Mouse (Mus musculus): ENCODE data around the gene Mutyh. TPM values are rescaled to one million over a fixed set of nuclear protein-coding genes. Genes with fewer than 3 reads are reported as not detected.

Mutyh gene
- total and polyA plus RNA-seq, 3 experiments: 0.81 to 2.5 TPM; not detected in 1

- Histone ChIP-seq H3K27ac (ENCODE audit: control insufficient read depth, low read depth, low read length) (no peak overlapping the region), H3K4me3 (ENCODE audit: control insufficient read depth in 1 of 2, insufficient read depth in 1 of 2, low read depth in 2 of 2, low read length in 2 of 2) (no peak overlapping the region), H3K9me3 (replicated peaks; ENCODE audit: insufficient read depth, low read length) (no peaks in the 10 kb centered on the region), H3K4me1 (ENCODE audit: control insufficient read depth in 1 of 2, insufficient read depth in 2 of 2, low read length in 2 of 2) (no peaks in the 10 kb centered on the region), H3K9ac (ENCODE audit: control insufficient read depth, low read depth, low read length, poor library complexity, severe bottlenecking) (no peak overlapping the region), H3K79me2 (ENCODE audit: control insufficient read depth, insufficient read depth, low read length, poor library complexity) (no peaks in the 10 kb centered on the region), H3K27me3 (ENCODE audit: control insufficient read depth in 1 of 2, insufficient read depth in 2 of 2, low read length in 2 of 2) (no peaks in the 10 kb centered on the region), H3K36me3 (ENCODE audit: control insufficient read depth in 1 of 2, insufficient read depth in 2 of 2, low read length in 2 of 2) (no peaks in the 10 kb centered on the region)
- DNase-seq (ENCODE audit: low read depth, low spot score): no peak
- TF ChIP-seq MYB (IDR thresholded peaks at IDR 0.05; ENCODE audit: low read depth, low read length) (no peak), CTCF (IDR thresholded peaks at IDR 0.05 in 2 of 3, conservative IDR thresholded peaks at IDR 0.05 in 1 of 3; ENCODE audit: control insufficient read depth in 1 of 3, insufficient read depth in 1 of 3, low read depth in 2 of 3, low read length in 3 of 3, poor library complexity in 1 of 3, severe bottlenecking in 1 of 3) (peak in 1 of 3 experiments; percentile 11; a peak in 1 of 6 replicates), POLR2A (IDR thresholded peaks at IDR 0.05; ENCODE audit: control insufficient read depth in 1 of 2, insufficient read depth in 1 of 2, low read depth in 1 of 2, low read length in 2 of 2, poor library complexity in 1 of 2) (no peak)
These were observed 31.1 kb upstream of the Mutyh start for GRCm38 (mm10) chr4:116776391-116776790.

- no peaks in the 10 kb centered on the region; a peak in 1 of 4 replicates for H3K27me3 ChIP-seq (ENCODE audit: control insufficient read depth in 1 of 2, insufficient read depth in 2 of 2, low read length in 2 of 2)
- H3K36me3 ChIP-seq (ENCODE audit: control insufficient read depth in 1 of 2, insufficient read depth in 2 of 2, low read length in 2 of 2): no peaks in the 10 kb centered on the region
- H3K9ac ChIP-seq (ENCODE audit: control insufficient read depth, low read depth, low read length, poor library complexity, severe bottlenecking): no peak overlapping the region
- TF ChIP-seq MAZ (IDR thresholded peaks at IDR 0.05; ENCODE audit: low read depth, low read length): no peak
- no peak for TF ChIP-seq CHD2 (IDR thresholded peaks at IDR 0.05; ENCODE audit: low read length)
- TF ChIP-seq KAT2A (conservative IDR thresholded peaks at IDR 0.05; ENCODE audit: low read depth, low read length): no peak
- no peak for TF ChIP-seq MYC (IDR thresholded peaks at IDR 0.05; ENCODE audit: low read depth, low read length)
- TF ChIP-seq BHLHE40 (IDR thresholded peaks at IDR 0.05; ENCODE audit: borderline replicate concordance, low read depth, low read length): no peak
- TF ChIP-seq MAFK (IDR thresholded peaks at IDR 0.05; ENCODE audit: borderline replicate concordance, low read depth, low read length): no peak
- TF ChIP-seq CTCF (IDR thresholded peaks at IDR 0.05 in 2 of 3, conservative IDR thresholded peaks at IDR 0.05 in 1 of 3; ENCODE audit: control insufficient read depth in 1 of 3, insufficient read depth in 1 of 3, low read depth in 2 of 3, low read length in 3 of 3, poor library complexity in 1 of 3, severe bottlenecking in 1 of 3): no peak
- TF ChIP-seq MAX (IDR thresholded peaks at IDR 0.05; ENCODE audit: low read length): no peak
- no peak for TF ChIP-seq ELF1 (IDR thresholded peaks at IDR 0.05; ENCODE audit: low read depth, low read length)
- TF ChIP-seq ETS1 (IDR thresholded peaks at IDR 0.05; ENCODE audit: low read depth, low read length): no peak
- TF ChIP-seq GABPA (IDR thresholded peaks at IDR 0.05; ENCODE audit: low read depth, low read length): no peak
- no peak for TF ChIP-seq RAD21 (IDR thresholded peaks at IDR 0.05; ENCODE audit: low read depth, low read length)
- no peak for TF ChIP-seq ZNF384 (IDR thresholded peaks at IDR 0.05; ENCODE audit: low read depth, low read length)
- TF ChIP-seq MXI1 (IDR thresholded peaks at IDR 0.05; ENCODE audit: low read depth, low read length): no peak
- no peak for TF ChIP-seq RCOR1 (IDR thresholded peaks at IDR 0.05; ENCODE audit: low read depth, low read length)
- no peak for TF ChIP-seq POLR2AphosphoS2 (IDR thresholded peaks at IDR 0.05; ENCODE audit: low read length)
- no peak for TF ChIP-seq MYB (IDR thresholded peaks at IDR 0.05; ENCODE audit: low read depth, low read length)
- H3K4me1 ChIP-seq (ENCODE audit: control insufficient read depth in 1 of 2, insufficient read depth in 2 of 2, low read length in 2 of 2): no peaks in the 10 kb centered on the region
- no peak for DNase-seq (ENCODE audit: low read depth, low spot score)
- no peak overlapping the region for H3K27ac ChIP-seq (ENCODE audit: control insufficient read depth, low read depth, low read length)
- H3K4me3 ChIP-seq (ENCODE audit: control insufficient read depth in 1 of 2, insufficient read depth in 1 of 2, low read depth in 2 of 2, low read length in 2 of 2): no peak overlapping the region
- H3K9me3 ChIP-seq (replicated peaks; ENCODE audit: insufficient read depth, low read length): no peaks in the 10 kb centered on the region
- H3K79me2 ChIP-seq (ENCODE audit: control insufficient read depth, insufficient read depth, low read length, poor library complexity): no peaks in the 10 kb centered on the region
These were observed 30.4 kb upstream of the Mutyh start for GRCm38 (mm10) chr4:116777079-116777478.

Data from MEL (cell line).